Mouse (Mus musculus) right cerebral cortex, adult 2 months (tissue): ENCODE data around the gene Fchsd2.

Source experiments
- DNase-seq, 2 experiments: peaks; one replicate each; pipeline ENCODE4 v3.0.0; 2021 to 2022; ENCODE audit warnings: low spot score in 2 of 2

Gene Fchsd2

GRCm38 (mm10) chr7:101315699-101316098, 223.0 kb downstream of the Fchsd2 start:
- no peak for DNase-seq

- DNase-seq, result no peak
Observed at GRCm38 (mm10) chr7:101316591-101317001, 223.9 kb downstream of the Fchsd2 start.

GRCm38 (mm10) chr7:101317014-101317413, 224.4 kb downstream of the Fchsd2 start, which contains the start of gene Stard10:
TSS of gene Stard10 (plus strand) at chr7:101317086.
- DNase-seq, result no peak

GRCm38 (mm10) chr7:101318848-101319247, 226.2 kb downstream of the Fchsd2 start:
- no peak for DNase-seq

- no peak for DNase-seq
Observed at GRCm38 (mm10) chr7:101319796-101320195, 227.1 kb downstream of the Fchsd2 start.

- DNase-seq, result peak in 1 of 2 experiments; percentile 46
Observed at GRCm38 (mm10) chr7:101320399-101321217, 227.9 kb downstream of the Fchsd2 start.

- DNase-seq, result peak; percentile 26 to 34
Observed at GRCm38 (mm10) chr7:101321218-101321827, 228.7 kb downstream of the Fchsd2 start.

- no peak for DNase-seq
Observed at GRCm38 (mm10) chr7:101323141-101323594, 230.5 kb downstream of the Fchsd2 start.

GRCm38 (mm10) chr7:101324142-101324962, 231.7 kb downstream of the Fchsd2 start:
- DNase-seq, result no peak

- no peak for DNase-seq
Observed at GRCm38 (mm10) chr7:101326006-101326405, 233.3 kb downstream of the Fchsd2 start.

- DNase-seq, result no peak
Observed at GRCm38 (mm10) chr7:101327263-101327662, 234.6 kb downstream of the Fchsd2 start.

GRCm38 (mm10) chr7:101327786-101328185, 235.1 kb downstream of the Fchsd2 start:
- no peak for DNase-seq

GRCm38 (mm10) chr7:101328621-101329158, 236.0 kb downstream of the Fchsd2 start:
- DNase-seq, result peak; percentile 70 to 81

- DNase-seq, result no peak
Observed at GRCm38 (mm10) chr7:101329606-101330005, 236.9 kb downstream of the Fchsd2 start.

- no peak for DNase-seq
Observed at GRCm38 (mm10) chr7:101330074-101330840, 237.6 kb downstream of the Fchsd2 start.

- no peak for DNase-seq
Observed at GRCm38 (mm10) chr7:101330841-101331173, 238.1 kb downstream of the Fchsd2 start.

GRCm38 (mm10) chr7:101332045-101332831, 239.6 kb downstream of the Fchsd2 start:
- no peak for DNase-seq
